Mouse (Mus musculus): ENCODE results near the gene Ppp3ca.

The Ppp3ca gene

GRCm38 (mm10) chr3:136798896-136799295, 129.0 kb downstream of the Ppp3ca start:
- CTCF ChIA-PET = no interaction called here

- CTCF ChIA-PET = no interaction called here
Measured at GRCm38 (mm10) chr3:136802595-136802994, 132.7 kb downstream of the Ppp3ca start.

- CTCF ChIA-PET = interaction anchor here (0.6 kb wide), 1 partner anchor 119 kb away, joined by 11 read pairs; no protein-coding TSS in a partner anchor
Measured at GRCm38 (mm10) chr3:136805897-136806296, 136.0 kb downstream of the Ppp3ca start.

GRCm38 (mm10) chr3:136810271-136810670, 140.3 kb downstream of the Ppp3ca start:
- CTCF ChIA-PET = no interaction called here

- CTCF ChIA-PET = no interaction called here
Measured at GRCm38 (mm10) chr3:136812162-136812561, 142.2 kb downstream of the Ppp3ca start.

GRCm38 (mm10) chr3:136812791-136813190, 142.9 kb downstream of the Ppp3ca start:
- CTCF ChIA-PET = no interaction called here

- CTCF ChIA-PET = interaction anchor here (0.5 kb wide), 1 partner anchor 592 kb away, joined by 10 read pairs; no protein-coding TSS in a partner anchor
Measured at GRCm38 (mm10) chr3:136813886-136814285, 144.0 kb downstream of the Ppp3ca start.

- CTCF ChIA-PET = interaction anchor here (0.5 kb wide), 1 partner anchor 127 kb away, joined by 4 read pairs; no protein-coding TSS in a partner anchor
Measured at GRCm38 (mm10) chr3:136814916-136815315, 145.0 kb downstream of the Ppp3ca start.

- CTCF ChIA-PET = no interaction called here
Measured at GRCm38 (mm10) chr3:136816319-136816718, 146.4 kb downstream of the Ppp3ca start.

- CTCF ChIA-PET = no interaction called here
Measured at GRCm38 (mm10) chr3:136818997-136819396, 149.1 kb downstream of the Ppp3ca start.

GRCm38 (mm10) chr3:136821039-136821438, 151.1 kb downstream of the Ppp3ca start:
- CTCF ChIA-PET = no interaction called here

- CTCF ChIA-PET = no interaction called here
Measured at GRCm38 (mm10) chr3:136821993-136822392, 152.1 kb downstream of the Ppp3ca start.

GRCm38 (mm10) chr3:136822431-136822830, 152.5 kb downstream of the Ppp3ca start:
- CTCF ChIA-PET = no interaction called here

GRCm38 (mm10) chr3:136828451-136828850, 158.5 kb downstream of the Ppp3ca start:
- CTCF ChIA-PET = no interaction called here

GRCm38 (mm10) chr3:136829109-136829508, 159.2 kb downstream of the Ppp3ca start:
- CTCF ChIA-PET = no interaction called here

- CTCF ChIA-PET = no interaction called here
Measured at GRCm38 (mm10) chr3:136830687-136831220, 160.8 kb downstream of the Ppp3ca start.

- CTCF ChIA-PET = interaction anchor here (0.6 kb wide), 1 partner anchor 460 kb away, joined by 6 read pairs; no protein-coding TSS in a partner anchor
Measured at GRCm38 (mm10) chr3:136833003-136833745, 163.2 kb downstream of the Ppp3ca start.

GRCm38 (mm10) chr3:136833893-136834292, 164.0 kb downstream of the Ppp3ca start:
- CTCF ChIA-PET = no interaction called here

GRCm38 (mm10) chr3:136835851-136836250, 165.9 kb downstream of the Ppp3ca start:
- CTCF ChIA-PET = no interaction called here

- CTCF ChIA-PET = interaction anchor here (0.6 kb wide), 1 partner anchor 12 kb away, joined by 3 read pairs; no protein-coding TSS in a partner anchor
Measured at GRCm38 (mm10) chr3:136836319-136837193, 166.6 kb downstream of the Ppp3ca start.

GRCm38 (mm10) chr3:136837589-136837988, 167.7 kb downstream of the Ppp3ca start:
- CTCF ChIA-PET = no interaction called here

- CTCF ChIA-PET = interaction anchor here (0.6 kb wide), 1 partner anchor 17 kb away, joined by 4 read pairs; no protein-coding TSS in a partner anchor
Measured at GRCm38 (mm10) chr3:136841282-136841681, 171.4 kb downstream of the Ppp3ca start.
